Mouse (Mus musculus): ENCODE results near the gene Laptm5. TPM values are rescaled to one million over a fixed set of nuclear protein-coding genes. Genes with fewer than 3 reads are reported as not detected.

Laptm5 gene
- 30.5 and 34.0 TPM in 2 replicates for polyA plus RNA-seq (2015; fragmentation: Nextera tagmentation; extraction: Ambion mirVana)

DNA sequence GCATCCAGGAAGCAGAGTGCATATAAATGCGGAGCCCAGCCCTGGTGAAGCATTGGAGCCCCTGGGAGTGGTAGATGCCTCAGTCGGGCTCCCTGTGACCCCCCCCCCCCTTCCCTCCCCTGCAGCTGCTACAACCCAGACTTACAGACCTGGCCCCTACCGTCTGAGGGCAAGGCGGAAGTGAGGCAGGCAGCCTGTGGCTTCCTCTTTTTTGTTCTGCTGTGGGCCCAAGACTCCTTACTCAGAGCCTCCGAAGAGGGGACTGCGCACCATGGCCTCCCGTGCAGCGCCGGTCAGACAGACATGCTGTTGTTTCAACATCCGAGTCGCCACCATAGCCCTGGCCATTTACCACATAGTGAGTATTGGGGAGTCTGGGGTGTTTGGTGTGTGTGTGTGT lies at the start of gene Laptm5:
TSS of gene Laptm5 (plus strand) at position 49 of the 400 bp plus-strand sequence.
- 55% methylated on average over 11 of the region's 11 CpGs for WGBS
- H3K27me3 ChIP-seq (ENCODE audit: control insufficient read depth, insufficient read depth, low read length) = no peaks in the 10 kb centered on the region
- DNase-seq (ENCODE audit: low spot score) (peak; percentile 27), ATAC-seq (ENCODE audit: low FRiP score, low TSS enrichment) (peak; percentile 22; the same call in 1 of the 2 replicates)
- no peak within 1 kb of the TSS for H3K4me3 ChIP-seq (ENCODE audit: low read depth, low read length)
- H3K36me3 ChIP-seq (ENCODE audit: control insufficient read depth, insufficient read depth, low read length) = no peaks in the 10 kb centered on the region
- no peaks in the 10 kb centered on the region for H3K4me1 ChIP-seq (replicated peaks; ENCODE audit: control insufficient read depth, insufficient read depth)
- H3K27ac ChIP-seq (replicated peaks) = peak within 1 kb of the TSS; percentile 40; the same call in 1 of the 2 replicates
- no peak within 1 kb of the TSS for H3K9ac ChIP-seq (ENCODE audit: low read length)
- TF ChIP-seq CTCF (IDR thresholded peaks at IDR 0.05; ENCODE audit: low read depth) (no peak), EP300 (optimal IDR thresholded peaks at IDR 0.05) (no peak)
- H3K4me2 ChIP-seq (replicated peaks; ENCODE audit: low read depth) = no peak within 1 kb of the TSS
- H3K9me3 ChIP-seq (ENCODE audit: control insufficient read depth, low read length) = no peaks in the 10 kb centered on the region

GRCm38 (mm10) chr4:130865460-130865859 lies 47.5 kb upstream of the Laptm5 start:
- Histone ChIP-seq H3K36me3 (ENCODE audit: control insufficient read depth, insufficient read depth, low read length) (no peaks in the 10 kb centered on the region), H3K9me3 (ENCODE audit: control insufficient read depth, low read length) (no peaks in the 10 kb centered on the region), H3K27ac (replicated peaks) (no peak overlapping the region), H3K4me2 (replicated peaks; ENCODE audit: low read depth) (no peak overlapping the region), H3K27me3 (ENCODE audit: control insufficient read depth, insufficient read depth, low read length) (no peaks in the 10 kb centered on the region), H3K9ac (ENCODE audit: low read length) (no peak overlapping the region), H3K4me1 (replicated peaks; ENCODE audit: control insufficient read depth, insufficient read depth) (peaks cover 8% of the 10 kb centered on the region; the same call in 1 of the 2 replicates), H3K4me3 (ENCODE audit: low read depth, low read length) (no peak overlapping the region)
- TF ChIP-seq CTCF (IDR thresholded peaks at IDR 0.05; ENCODE audit: low read depth) = no peak
- TF ChIP-seq EP300 (optimal IDR thresholded peaks at IDR 0.05) = no peak
- no peak for ATAC-seq (ENCODE audit: low FRiP score, low TSS enrichment)
- DNase-seq (ENCODE audit: low spot score) = no peak
- 78% methylated on average over 2 of the region's 9 CpGs for WGBS

DNA sequence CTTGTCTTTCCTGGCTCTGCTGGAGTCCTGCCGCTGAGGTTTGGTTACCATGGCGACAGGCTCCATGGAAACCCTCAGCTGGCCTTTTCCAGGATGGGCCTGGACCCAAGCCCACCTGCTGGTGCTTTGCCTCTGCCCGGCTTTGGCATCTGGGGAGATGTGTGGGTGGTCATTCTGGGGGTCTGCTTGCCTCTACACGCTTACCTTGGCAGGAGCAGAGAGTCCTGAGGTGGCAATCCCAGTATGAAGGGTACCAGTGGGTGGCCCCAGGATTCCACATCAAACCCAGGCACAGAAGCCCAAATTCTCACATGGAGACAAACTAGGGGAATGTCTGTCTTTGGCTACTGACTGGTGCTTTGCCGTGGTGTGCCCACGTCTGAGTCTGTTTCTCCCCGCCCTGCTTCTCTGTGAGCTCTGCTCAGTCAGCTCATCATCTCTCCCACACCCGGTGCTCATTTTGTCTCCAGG lies 47.0 kb upstream of the Laptm5 start:
- ATAC-seq (ENCODE audit: low FRiP score, low TSS enrichment) (no peak), DNase-seq (ENCODE audit: low spot score) (no peak)
- TF ChIP-seq CTCF (IDR thresholded peaks at IDR 0.05; ENCODE audit: low read depth) = no peak
- TF ChIP-seq EP300 (optimal IDR thresholded peaks at IDR 0.05) = no peak
- H3K4me1 ChIP-seq (replicated peaks; ENCODE audit: control insufficient read depth, insufficient read depth) = peaks cover 8% of the 10 kb centered on the region; the same call in 1 of the 2 replicates
- no peaks in the 10 kb centered on the region for H3K9me3 ChIP-seq (ENCODE audit: control insufficient read depth, low read length)
- H3K36me3 ChIP-seq (ENCODE audit: control insufficient read depth, insufficient read depth, low read length) = no peaks in the 10 kb centered on the region
- H3K27ac ChIP-seq (replicated peaks) = no peak overlapping the region
- H3K4me2 ChIP-seq (replicated peaks; ENCODE audit: low read depth) = no peak overlapping the region
- no peak overlapping the region for H3K9ac ChIP-seq (ENCODE audit: low read length)
- 38% methylated on average over 8 of the region's 8 CpGs for WGBS
- no peak overlapping the region for H3K4me3 ChIP-seq (ENCODE audit: low read depth, low read length)
- no peaks in the 10 kb centered on the region for H3K27me3 ChIP-seq (ENCODE audit: control insufficient read depth, insufficient read depth, low read length)

DNA sequence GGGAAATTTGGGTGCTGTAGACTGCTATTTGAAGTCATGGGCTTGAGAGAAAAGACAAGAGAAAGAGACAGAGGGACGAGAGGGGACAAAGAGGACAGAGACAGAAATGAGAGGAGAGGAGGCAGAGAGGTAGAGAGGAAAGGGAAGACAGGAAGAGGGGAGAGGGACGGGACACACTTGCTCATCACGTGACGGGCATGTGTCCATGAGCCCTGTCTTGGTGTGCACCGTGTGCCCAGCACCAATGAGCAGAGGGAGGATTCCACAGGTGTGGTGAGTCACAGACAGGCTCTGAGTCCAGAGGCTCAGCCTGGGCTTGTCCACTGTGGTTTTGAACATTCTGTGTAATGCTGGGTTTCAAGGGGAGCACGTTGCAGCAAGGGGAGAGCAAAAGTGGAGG lies 45.0 kb upstream of the Laptm5 start:
- no peak overlapping the region for H3K9ac ChIP-seq (ENCODE audit: low read length)
- no peak overlapping the region for H3K27ac ChIP-seq (replicated peaks)
- DNase-seq (ENCODE audit: low spot score) = no peak
- no peaks in the 10 kb centered on the region for H3K9me3 ChIP-seq (ENCODE audit: control insufficient read depth, low read length)
- no peak overlapping the region for H3K4me2 ChIP-seq (replicated peaks; ENCODE audit: low read depth)
- no peak for ATAC-seq (ENCODE audit: low FRiP score, low TSS enrichment)
- no peak for TF ChIP-seq EP300 (optimal IDR thresholded peaks at IDR 0.05)
- TF ChIP-seq CTCF (IDR thresholded peaks at IDR 0.05; ENCODE audit: low read depth) = no peak
- H3K4me1 ChIP-seq (replicated peaks; ENCODE audit: control insufficient read depth, insufficient read depth) = no peaks in the 10 kb centered on the region
- H3K4me3 ChIP-seq (ENCODE audit: low read depth, low read length) = no peak overlapping the region
- H3K27me3 ChIP-seq (ENCODE audit: control insufficient read depth, insufficient read depth, low read length) = no peaks in the 10 kb centered on the region
- WGBS = 57% methylated on average over 6 of the region's 6 CpGs
- no peaks in the 10 kb centered on the region for H3K36me3 ChIP-seq (ENCODE audit: control insufficient read depth, insufficient read depth, low read length)

DNA sequence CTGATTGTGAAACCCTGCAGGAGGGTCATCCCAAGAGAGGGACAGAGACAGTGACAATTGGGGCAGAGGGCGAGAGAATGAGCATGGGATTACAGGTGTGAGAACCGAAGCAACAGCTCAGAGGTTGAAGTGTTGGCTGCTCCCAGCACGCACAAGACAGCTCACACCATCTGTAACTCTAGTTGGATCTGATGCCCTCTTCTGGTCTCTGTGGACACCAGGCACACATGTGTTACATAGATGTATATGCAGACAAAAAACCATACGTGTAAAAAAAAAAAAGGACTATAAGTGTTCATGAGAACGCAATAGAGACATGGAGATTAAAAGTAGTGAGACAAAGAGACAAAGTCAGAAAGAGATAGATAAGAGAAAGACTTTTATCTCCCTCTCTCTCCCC lies 44.1 kb upstream of the Laptm5 start:
- Histone ChIP-seq H3K27ac (replicated peaks) (no peak overlapping the region), H3K27me3 (ENCODE audit: control insufficient read depth, insufficient read depth, low read length) (no peaks in the 10 kb centered on the region), H3K9me3 (ENCODE audit: control insufficient read depth, low read length) (no peaks in the 10 kb centered on the region), H3K36me3 (ENCODE audit: control insufficient read depth, insufficient read depth, low read length) (no peaks in the 10 kb centered on the region), H3K4me3 (ENCODE audit: low read depth, low read length) (no peak overlapping the region), H3K4me2 (replicated peaks; ENCODE audit: low read depth) (no peak overlapping the region), H3K9ac (ENCODE audit: low read length) (no peak overlapping the region), H3K4me1 (replicated peaks; ENCODE audit: control insufficient read depth, insufficient read depth) (no peaks in the 10 kb centered on the region)
- ATAC-seq (ENCODE audit: low FRiP score, low TSS enrichment) (no peak), DNase-seq (ENCODE audit: low spot score) (no peak)
- WGBS = 40% methylated on average over 5 of the region's 5 CpGs
- TF ChIP-seq CTCF (IDR thresholded peaks at IDR 0.05; ENCODE audit: low read depth) (peak; percentile 59), EP300 (optimal IDR thresholded peaks at IDR 0.05) (no peak)

DNA sequence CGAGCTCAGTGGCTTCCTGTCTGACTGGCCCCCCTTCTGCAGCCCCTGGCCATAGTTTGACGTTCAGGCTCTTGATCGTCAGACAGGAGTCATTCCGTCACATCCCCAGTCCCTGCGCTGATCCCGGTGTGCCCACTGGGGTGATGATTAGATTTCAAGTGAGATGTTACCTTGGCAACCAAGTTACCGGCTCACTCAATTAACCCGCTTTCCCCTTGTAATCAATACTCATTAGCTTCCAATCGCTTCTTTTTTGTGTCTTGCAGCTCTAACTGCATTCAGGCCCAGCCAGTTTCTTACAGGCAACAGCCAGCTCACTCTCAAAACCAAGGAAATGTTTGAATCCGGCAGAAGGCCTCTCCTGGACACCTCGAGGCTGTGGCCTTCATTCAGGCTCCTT lies 40.5 kb upstream of the Laptm5 start:
- H3K9ac ChIP-seq (ENCODE audit: low read length) = no peak overlapping the region
- no peak for DNase-seq (ENCODE audit: low spot score)
- WGBS = 63% methylated on average over 11 of the region's 11 CpGs
- H3K36me3 ChIP-seq (ENCODE audit: control insufficient read depth, insufficient read depth, low read length) = no peaks in the 10 kb centered on the region
- no peak overlapping the region for H3K4me3 ChIP-seq (ENCODE audit: low read depth, low read length)
- TF ChIP-seq CTCF (IDR thresholded peaks at IDR 0.05; ENCODE audit: low read depth) = no peak
- no peak for TF ChIP-seq EP300 (optimal IDR thresholded peaks at IDR 0.05)
- H3K4me2 ChIP-seq (replicated peaks; ENCODE audit: low read depth) = no peak overlapping the region
- H3K27ac ChIP-seq (replicated peaks) = no peak overlapping the region
- no peaks in the 10 kb centered on the region for H3K4me1 ChIP-seq (replicated peaks; ENCODE audit: control insufficient read depth, insufficient read depth)
- no peak for ATAC-seq (ENCODE audit: low FRiP score, low TSS enrichment)
- H3K9me3 ChIP-seq (ENCODE audit: control insufficient read depth, low read length) = no peaks in the 10 kb centered on the region
- H3K27me3 ChIP-seq (ENCODE audit: control insufficient read depth, insufficient read depth, low read length) = no peaks in the 10 kb centered on the region
